Mouse (Mus musculus) splenic B cell, adult 2 months (primary cell): Measurements from ENCODE around the gene Gm45837.

Experiments used
- DNase-seq: peaks from one replicate; pipeline ENCODE4 v3.0.0-alpha.2; 2011; ENCODE audit warnings: low read depth, low spot score
- H3K27me3 ChIP-seq: 2 replicates; pipeline ENCODE4 v1.6.1; 2012; ENCODE audit warnings: mild to moderate bottlenecking, low read length, moderate library complexity, mixed read lengths; ENCODE audit not compliant: control insufficient read depth, poor library complexity, insufficient read depth, severe bottlenecking
- H3K36me3 ChIP-seq: 2 replicates; pipeline ENCODE4 v1.6.1; 2012; ENCODE audit warnings: mild to moderate bottlenecking, low read length, moderate library complexity, mixed read lengths; ENCODE audit not compliant: control insufficient read depth, poor library complexity, insufficient read depth, severe bottlenecking

The Gm45837 gene

GRCm38 (mm10) chr7:101459923-101460607 lies 49.4 kb downstream of the Gm45837 start:
- DNase-seq = no peak
- no peaks in the 10 kb centered on the region for H3K27me3 ChIP-seq
- H3K36me3 ChIP-seq = no peaks in the 10 kb centered on the region

GRCm38 (mm10) chr7:101460608-101460957 lies 49.9 kb downstream of the Gm45837 start:
- H3K27me3 ChIP-seq = no peaks in the 10 kb centered on the region
- DNase-seq = no peak
- H3K36me3 ChIP-seq = no peaks in the 10 kb centered on the region

- no peaks in the 10 kb centered on the region for H3K36me3 ChIP-seq
- no peak for DNase-seq
- H3K27me3 ChIP-seq = no peaks in the 10 kb centered on the region
Measured at GRCm38 (mm10) chr7:101461571-101461970, 50.9 kb downstream of the Gm45837 start.

DNA sequence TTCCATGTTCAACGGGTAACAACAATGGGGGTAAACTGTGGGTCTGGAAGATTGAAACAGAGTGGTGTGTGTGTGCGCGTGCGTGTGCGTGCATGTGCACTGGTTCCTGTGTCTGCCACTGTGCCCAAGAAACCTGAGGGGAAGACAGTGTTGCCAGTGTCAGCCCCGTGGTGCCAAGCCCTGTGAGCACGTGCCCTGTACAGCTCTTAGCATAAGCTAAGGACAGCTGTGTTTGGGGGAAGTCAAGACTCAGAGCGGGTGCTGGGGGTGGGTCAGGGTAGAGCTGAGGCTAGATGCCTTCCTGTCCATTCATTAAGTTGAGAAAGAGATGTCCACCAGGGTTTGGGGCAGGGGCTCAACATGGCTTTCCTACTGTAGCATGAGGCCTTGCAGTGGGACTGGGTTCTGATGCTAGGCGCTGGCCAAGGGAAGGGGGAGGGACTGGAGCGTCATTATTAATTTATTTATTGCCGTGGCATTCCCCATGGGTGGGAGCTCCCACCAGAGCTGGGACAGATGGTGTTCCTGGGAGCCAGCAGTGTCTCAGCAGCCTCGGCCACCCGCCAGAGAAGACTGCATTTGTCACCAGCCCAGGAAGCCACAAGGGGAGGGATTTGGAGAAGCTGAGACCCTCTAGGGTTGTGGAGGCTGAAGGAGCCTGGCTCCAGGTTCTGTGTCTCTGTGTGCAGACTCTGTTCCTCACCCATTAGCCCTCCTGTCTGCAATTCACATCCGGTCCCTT lies 51.8 kb downstream of the Gm45837 start:
- Histone ChIP-seq H3K36me3 (no peaks in the 10 kb centered on the region), H3K27me3 (no peaks in the 10 kb centered on the region)
- peak; percentile 45 for DNase-seq

GRCm38 (mm10) chr7:101463665-101464271 lies 53.1 kb downstream of the Gm45837 start:
- no peak for DNase-seq
- no peaks in the 10 kb centered on the region for H3K27me3 ChIP-seq
- no peaks in the 10 kb centered on the region for H3K36me3 ChIP-seq

DNA sequence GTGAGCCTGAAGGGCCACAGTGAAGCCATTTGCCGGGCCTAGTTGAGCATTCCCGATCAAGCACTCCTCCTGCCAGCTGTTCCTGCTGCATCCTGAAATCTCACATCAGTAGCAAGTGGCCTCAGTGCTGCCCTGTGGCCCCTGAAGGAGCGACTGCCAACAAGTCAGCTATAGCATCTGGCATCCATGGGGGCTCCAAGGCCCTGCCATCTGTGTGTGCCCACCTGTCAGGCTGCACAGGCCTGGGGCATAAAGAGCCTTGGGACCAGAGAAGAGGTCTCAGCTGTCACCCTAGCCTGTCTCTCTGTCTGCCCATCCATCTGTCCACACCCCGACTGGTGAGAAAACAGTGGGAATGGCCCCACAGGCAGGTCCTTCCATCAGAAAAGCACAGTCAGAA lies 54.2 kb downstream of the Gm45837 start:
- DNase-seq = no peak
- H3K36me3 ChIP-seq = no peaks in the 10 kb centered on the region
- no peaks in the 10 kb centered on the region for H3K27me3 ChIP-seq

DNA sequence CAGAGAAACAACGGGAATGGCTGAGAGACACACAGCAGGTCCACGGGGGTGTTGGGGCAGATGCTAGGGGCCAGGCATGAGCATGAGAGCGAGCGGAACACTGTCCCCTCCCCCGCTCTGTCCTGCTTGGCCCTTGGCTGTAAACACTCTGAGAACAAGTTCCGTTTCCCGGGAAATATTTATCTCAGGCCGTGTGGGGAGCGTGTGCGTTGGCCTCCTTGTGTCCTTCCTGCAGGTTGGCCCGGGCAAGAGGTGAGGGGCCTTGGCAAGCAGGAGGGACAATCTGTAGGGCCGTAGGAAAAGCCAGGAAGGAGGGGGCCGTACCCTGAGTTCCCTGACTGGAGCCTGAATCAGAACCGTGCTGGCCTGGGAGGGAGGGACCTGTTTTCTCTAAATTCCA lies 54.7 kb downstream of the Gm45837 start:
- no peak for DNase-seq
- H3K36me3 ChIP-seq = no peaks in the 10 kb centered on the region
- H3K27me3 ChIP-seq = no peaks in the 10 kb centered on the region

- no peaks in the 10 kb centered on the region for H3K36me3 ChIP-seq
- no peaks in the 10 kb centered on the region for H3K27me3 ChIP-seq
- DNase-seq = no peak
Measured at GRCm38 (mm10) chr7:101465850-101466580, 55.3 kb downstream of the Gm45837 start.

DNA sequence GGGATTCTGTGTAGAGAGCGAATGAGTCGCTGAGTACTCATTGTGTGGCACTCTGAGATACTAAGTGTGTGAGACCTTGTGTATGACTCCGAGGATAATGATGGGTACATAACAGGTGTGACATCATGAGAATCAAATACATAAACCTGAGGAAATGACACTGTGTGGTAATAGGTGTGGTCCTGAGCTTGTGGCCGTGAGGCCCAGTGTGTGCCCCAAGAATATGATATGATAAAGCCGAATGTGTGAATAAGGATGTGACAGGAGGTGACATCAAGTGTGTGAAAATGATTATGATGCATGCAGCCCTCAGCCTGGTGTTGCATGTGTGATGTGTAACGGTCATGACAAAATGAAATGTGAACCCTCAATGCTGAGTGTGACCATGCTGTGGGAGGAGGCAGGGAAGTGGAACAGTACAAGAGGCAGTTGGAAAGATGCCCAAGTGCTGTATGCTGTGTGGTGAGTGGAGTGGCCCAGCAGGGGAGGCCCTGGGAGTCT lies 55.9 kb downstream of the Gm45837 start:
- H3K27me3 ChIP-seq = no peaks in the 10 kb centered on the region
- DNase-seq = peak; percentile 80
- no peaks in the 10 kb centered on the region for H3K36me3 ChIP-seq

DNA sequence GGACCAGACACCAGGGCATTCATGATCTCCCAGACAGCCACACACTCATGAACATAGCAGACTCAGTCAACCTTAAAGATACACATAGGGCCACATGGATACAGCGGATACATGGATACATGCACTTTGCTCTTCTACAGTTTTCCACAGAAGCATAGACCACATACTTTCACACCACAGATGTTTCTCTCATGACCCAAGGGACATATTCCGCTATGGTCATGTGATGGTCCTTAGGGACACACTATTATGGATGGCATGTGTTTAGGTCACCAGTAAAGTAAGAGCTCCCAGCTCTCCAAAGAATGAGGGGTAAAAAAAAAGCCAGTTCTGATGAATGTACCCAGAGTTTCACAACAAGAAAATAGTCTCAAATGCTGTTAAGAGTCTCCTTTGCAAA lies 60.7 kb downstream of the Gm45837 start:
- DNase-seq = peak; percentile 55
- Histone ChIP-seq H3K36me3 (no peaks in the 10 kb centered on the region; the same call in 1 of the 2 replicates), H3K27me3 (no peaks in the 10 kb centered on the region)

DNA sequence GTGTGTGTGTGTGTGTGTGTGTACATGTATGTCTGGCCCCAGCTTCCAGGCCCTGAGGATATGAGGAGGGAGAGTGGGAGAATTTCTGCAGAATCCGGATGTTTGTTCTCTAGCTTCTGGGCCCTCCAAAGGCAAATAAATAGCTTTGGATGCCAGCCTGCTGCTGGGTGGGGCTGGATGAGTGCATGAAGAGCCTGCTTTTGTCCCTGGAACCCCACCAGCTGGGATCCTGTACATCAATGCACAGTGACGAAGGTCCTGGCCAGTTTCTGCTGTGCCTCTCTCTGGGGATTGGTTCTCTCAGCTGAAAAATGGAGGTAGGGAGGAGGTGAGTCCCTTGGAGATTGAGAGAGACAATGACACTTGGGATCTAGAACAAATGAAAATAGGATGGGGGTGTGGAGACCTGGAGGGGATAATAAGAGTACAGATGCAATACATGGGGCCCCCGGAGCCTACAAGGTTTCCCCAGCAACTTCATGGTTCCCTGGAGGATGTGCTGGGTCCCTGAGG lies 61.3 kb downstream of the Gm45837 start:
- H3K27me3 ChIP-seq = no peaks in the 10 kb centered on the region

DNA sequence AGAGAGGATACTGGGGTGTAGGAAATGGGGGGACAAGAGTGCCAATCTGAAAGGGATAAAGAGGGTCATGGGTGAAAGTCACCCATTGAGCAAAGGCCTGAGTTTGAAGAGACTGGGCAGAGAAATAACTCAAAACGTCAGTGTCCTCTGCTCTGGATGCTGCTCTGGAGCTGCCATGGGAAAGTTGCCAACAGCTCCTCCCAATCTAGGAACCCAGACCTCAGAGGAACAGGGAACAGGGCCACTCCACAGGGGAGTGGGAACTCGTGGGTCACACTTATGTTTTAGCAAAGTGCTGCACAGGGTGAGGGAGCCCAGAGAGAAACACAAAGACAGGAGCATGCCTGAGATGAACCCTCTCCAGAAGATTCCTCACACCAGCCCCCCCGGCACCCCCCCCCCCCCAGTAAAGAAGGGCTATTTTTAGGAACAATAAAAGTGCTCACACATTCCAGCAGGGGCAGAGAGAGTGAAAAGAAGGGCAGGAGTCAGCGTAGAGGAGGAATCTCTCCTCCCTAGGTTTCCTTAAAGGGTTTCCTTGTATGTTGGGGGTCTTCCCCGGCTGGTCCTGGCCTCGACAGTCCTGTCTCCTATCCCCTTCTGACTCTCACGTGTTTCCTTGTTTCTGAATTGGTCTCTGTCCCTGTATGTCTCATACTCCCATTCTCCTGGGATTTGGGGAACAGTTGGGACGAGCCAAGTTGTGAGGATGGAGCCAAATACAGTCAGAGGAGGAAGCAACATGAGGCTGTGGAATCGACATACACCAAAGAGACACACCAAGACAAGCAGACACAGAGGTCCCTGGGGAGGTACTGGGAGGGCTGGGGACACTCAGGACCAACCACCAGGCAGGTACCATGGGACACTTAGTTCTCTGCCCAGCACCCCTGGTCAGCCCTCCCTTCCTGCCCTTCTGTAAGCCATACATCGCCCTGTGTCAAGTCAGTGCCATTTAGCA lies 62.2 kb downstream of the Gm45837 start:
- no peak for DNase-seq
- no peaks in the 10 kb centered on the region; the same call in 1 of the 2 replicates for H3K36me3 ChIP-seq
- H3K27me3 ChIP-seq = no peaks in the 10 kb centered on the region

More for the DNA sequence above, 61.3 kb downstream of the Gm45837 start:
- H3K36me3 ChIP-seq = no peaks in the 10 kb centered on the region; the same call in 1 of the 2 replicates
- DNase-seq = no peak

DNA sequence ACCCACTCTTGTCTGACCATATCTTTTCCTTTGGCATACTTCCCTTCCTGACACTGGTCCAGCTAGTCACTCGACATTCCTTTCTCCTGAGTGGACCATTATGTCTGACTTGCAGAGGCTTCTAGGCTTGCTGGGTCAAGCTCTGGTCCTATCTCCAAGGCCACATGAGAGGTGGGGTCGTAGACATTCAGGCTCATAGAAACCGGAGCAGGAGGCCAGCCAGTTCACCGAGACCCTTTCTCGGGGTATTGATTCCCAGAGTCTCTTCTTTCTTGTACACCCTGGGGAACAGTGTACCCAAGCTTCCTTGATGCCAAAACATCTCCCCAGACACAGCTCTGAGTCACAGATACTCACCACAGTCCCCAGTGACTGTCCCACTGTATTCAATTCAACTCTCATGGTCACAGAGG lies 63.7 kb downstream of the Gm45837 start:
- no peaks in the 10 kb centered on the region; the same call in 1 of the 2 replicates for H3K36me3 ChIP-seq
- no peak for DNase-seq
- no peaks in the 10 kb centered on the region for H3K27me3 ChIP-seq
